Mouse (Mus musculus): ENCODE data around the gene Slc15a5. TPM values are rescaled to one million over a fixed set of nuclear protein-coding genes. Genes with fewer than 3 reads are reported as not detected.

The Slc15a5 gene
- polyA plus RNA-seq, 1 experiment, result not detected

- no peaks in the 10 kb centered on the region for H3K36me3 ChIP-seq (ENCODE audit: control insufficient read depth, insufficient read depth)
- no peak overlapping the region for H3ac ChIP-seq (ENCODE audit: control insufficient read depth, insufficient read length)
- no peak for TF ChIP-seq CEBPB (IDR thresholded peaks at IDR 0.05; ENCODE audit: insufficient read depth, poor library complexity, severe bottlenecking)
- no peak for TF ChIP-seq POLR2AphosphoS2 (IDR thresholded peaks at IDR 0.05; ENCODE audit: insufficient read length, low read depth)
- no peak for TF ChIP-seq SRF (IDR thresholded peaks at IDR 0.05; ENCODE audit: control insufficient read depth, insufficient read length, low read depth)
- TF ChIP-seq POLR2A (IDR thresholded peaks at IDR 0.05; ENCODE audit: insufficient read length, low read depth), result no peak
- TF ChIP-seq MYOG (IDR thresholded peaks at IDR 0.05; ENCODE audit: control insufficient read depth in 1 of 3, insufficient read depth in 1 of 3, insufficient read length in 2 of 3, low read depth in 2 of 3), result no peak
- TF ChIP-seq MAX (IDR thresholded peaks at IDR 0.05; ENCODE audit: low read depth), result no peak
- no peak for TF ChIP-seq TCF3 (IDR thresholded peaks at IDR 0.05; ENCODE audit: insufficient read length, low read depth)
- TF ChIP-seq TCF12 (IDR thresholded peaks at IDR 0.05; ENCODE audit: insufficient read depth, poor library complexity, severe bottlenecking), result no peak
- no peak for TF ChIP-seq MYOD1 (IDR thresholded peaks at IDR 0.05; ENCODE audit: control insufficient read depth in 1 of 3, insufficient read length in 2 of 3, low read depth in 2 of 3)
- no peak for TF ChIP-seq E2F4 (IDR thresholded peaks at IDR 0.05; ENCODE audit: insufficient read depth)
- TF ChIP-seq REST (IDR thresholded peaks at IDR 0.05; ENCODE audit: insufficient read depth, insufficient read length), result no peak
- TF ChIP-seq USF1 (IDR thresholded peaks at IDR 0.05; ENCODE audit: low read depth), result no peak
- peaks cover 7% of the 10 kb centered on the region for H3K27me3 ChIP-seq (ENCODE audit: control insufficient read depth, insufficient read depth, insufficient read length)
- H3K79me2 ChIP-seq (ENCODE audit: control insufficient read depth, insufficient read depth), result no peaks in the 10 kb centered on the region
- H3K4me3 ChIP-seq, result no peak overlapping the region
- no peak overlapping the region for H3K4me2 ChIP-seq (ENCODE audit: low read depth)
These were observed 73.0 kb downstream of the Slc15a5 start for GRCm38 (mm10) chr6:138006525-138007251.

GRCm38 (mm10) chr6:137989853-137990252, 89.9 kb downstream of the Slc15a5 start:
- no peaks in the 10 kb centered on the region for H3K79me2 ChIP-seq (ENCODE audit: control insufficient read depth, insufficient read depth)
- H3K27me3 ChIP-seq (ENCODE audit: control insufficient read depth, insufficient read depth, insufficient read length), result no peaks in the 10 kb centered on the region

GRCm38 (mm10) chr6:137985169-137985568, 94.5 kb downstream of the Slc15a5 start:
- H3K79me2 ChIP-seq (ENCODE audit: control insufficient read depth, insufficient read depth), result no peaks in the 10 kb centered on the region
- H3K4me2 ChIP-seq (ENCODE audit: low read depth), result no peak overlapping the region
- no peak for TF ChIP-seq TCF12 (IDR thresholded peaks at IDR 0.05; ENCODE audit: insufficient read depth, poor library complexity, severe bottlenecking)
- TF ChIP-seq MYOD1 (IDR thresholded peaks at IDR 0.05; ENCODE audit: control insufficient read depth in 1 of 3, insufficient read length in 2 of 3, low read depth in 2 of 3), result no peak
- TF ChIP-seq REST (IDR thresholded peaks at IDR 0.05; ENCODE audit: insufficient read depth, insufficient read length), result no peak
- TF ChIP-seq CEBPB (IDR thresholded peaks at IDR 0.05; ENCODE audit: insufficient read depth, poor library complexity, severe bottlenecking), result no peak
- no peak for TF ChIP-seq MYOG (IDR thresholded peaks at IDR 0.05; ENCODE audit: control insufficient read depth in 1 of 3, insufficient read depth in 1 of 3, insufficient read length in 2 of 3, low read depth in 2 of 3)
- TF ChIP-seq MAX (IDR thresholded peaks at IDR 0.05; ENCODE audit: low read depth), result no peak
- no peak for TF ChIP-seq POLR2AphosphoS2 (IDR thresholded peaks at IDR 0.05; ENCODE audit: insufficient read length, low read depth)
- TF ChIP-seq SRF (IDR thresholded peaks at IDR 0.05; ENCODE audit: control insufficient read depth, insufficient read length, low read depth), result no peak
- TF ChIP-seq USF1 (IDR thresholded peaks at IDR 0.05; ENCODE audit: low read depth), result no peak
- TF ChIP-seq TCF3 (IDR thresholded peaks at IDR 0.05; ENCODE audit: insufficient read length, low read depth), result no peak
- TF ChIP-seq E2F4 (IDR thresholded peaks at IDR 0.05; ENCODE audit: insufficient read depth), result no peak
- no peak for TF ChIP-seq POLR2A (IDR thresholded peaks at IDR 0.05; ENCODE audit: insufficient read length, low read depth)
- H3K36me3 ChIP-seq (ENCODE audit: control insufficient read depth, insufficient read depth), result no peaks in the 10 kb centered on the region
- no peak overlapping the region for H3ac ChIP-seq (ENCODE audit: control insufficient read depth, insufficient read length)
- H3K27me3 ChIP-seq (ENCODE audit: control insufficient read depth, insufficient read depth, insufficient read length), result no peaks in the 10 kb centered on the region
- H3K4me3 ChIP-seq, result no peak overlapping the region

More at GRCm38 (mm10) chr6:137989853-137990252, 89.9 kb downstream of the Slc15a5 start:
- Histone ChIP-seq H3K4me2 (ENCODE audit: low read depth) (no peak overlapping the region), H3ac (ENCODE audit: control insufficient read depth, insufficient read length) (no peak overlapping the region), H3K4me3 (no peak overlapping the region), H3K36me3 (ENCODE audit: control insufficient read depth, insufficient read depth) (no peaks in the 10 kb centered on the region)
- TF ChIP-seq CEBPB (IDR thresholded peaks at IDR 0.05; ENCODE audit: insufficient read depth, poor library complexity, severe bottlenecking), result no peak
- no peak for TF ChIP-seq TCF12 (IDR thresholded peaks at IDR 0.05; ENCODE audit: insufficient read depth, poor library complexity, severe bottlenecking)
- no peak for TF ChIP-seq SRF (IDR thresholded peaks at IDR 0.05; ENCODE audit: control insufficient read depth, insufficient read length, low read depth)
- TF ChIP-seq TCF3 (IDR thresholded peaks at IDR 0.05; ENCODE audit: insufficient read length, low read depth), result no peak
- TF ChIP-seq E2F4 (IDR thresholded peaks at IDR 0.05; ENCODE audit: insufficient read depth), result no peak
- no peak for TF ChIP-seq MYOG (IDR thresholded peaks at IDR 0.05; ENCODE audit: control insufficient read depth in 1 of 3, insufficient read depth in 1 of 3, insufficient read length in 2 of 3, low read depth in 2 of 3)

GRCm38 (mm10) chr6:137982195-137982737, 97.5 kb downstream of the Slc15a5 start:
- Histone ChIP-seq H3K4me2 (ENCODE audit: low read depth) (no peak overlapping the region), H3K79me2 (ENCODE audit: control insufficient read depth, insufficient read depth) (no peaks in the 10 kb centered on the region), H3K36me3 (ENCODE audit: control insufficient read depth, insufficient read depth) (no peaks in the 10 kb centered on the region), H3K27me3 (ENCODE audit: control insufficient read depth, insufficient read depth, insufficient read length) (no peaks in the 10 kb centered on the region), H3K4me3 (no peak overlapping the region), H3ac (ENCODE audit: control insufficient read depth, insufficient read length) (no peak overlapping the region)
- TF ChIP-seq POLR2AphosphoS2 (IDR thresholded peaks at IDR 0.05; ENCODE audit: insufficient read length, low read depth) (no peak), MAX (IDR thresholded peaks at IDR 0.05; ENCODE audit: low read depth) (no peak), TCF12 (IDR thresholded peaks at IDR 0.05; ENCODE audit: insufficient read depth, poor library complexity, severe bottlenecking) (no peak)
